Mouse (Mus musculus) T-helper 1 cell (primary cell): ENCODE results near the gene Eomes.

ENCODE experiments used
- in situ Hi-C: fragments of 300-600 bp; cut with MboI, MseI; formaldehyde crosslinking; loops from one replicate; pipeline ENCODE4 v1.15.1; 2025; ENCODE audit warnings: high pct_unique_total_duplicates

The Eomes gene

GRCm38 (mm10) chr9:118487096-118487395 is 9.0 kb downstream of the Eomes start:
- in situ Hi-C loops: loop anchor here (10.0 kb wide), 1 partner anchor 322 kb away; no protein-coding TSS in a partner anchor

DNA sequence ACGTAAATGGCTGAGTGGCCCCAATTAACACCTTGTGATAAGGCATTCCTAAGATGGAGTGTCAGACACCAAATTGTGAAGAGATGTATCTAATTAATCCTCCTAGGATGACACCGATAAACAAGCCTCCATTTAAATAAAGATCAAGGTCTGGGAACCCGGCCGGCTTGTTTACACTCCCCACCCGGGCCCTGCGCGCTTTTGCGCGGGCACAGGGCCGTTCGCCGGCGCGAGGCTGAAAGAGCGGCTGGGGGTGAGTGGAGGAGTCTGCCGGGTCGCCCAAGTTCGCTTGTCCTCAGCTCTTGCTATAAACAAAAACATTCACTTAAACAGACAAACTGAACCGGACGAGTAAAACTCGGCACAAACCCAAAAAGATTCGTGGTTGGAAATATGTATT is 9.6 kb downstream of the Eomes start:
- in situ Hi-C loops: loop anchor here (10.0 kb wide), 1 partner anchor 323 kb away; no protein-coding TSS in a partner anchor

GRCm38 (mm10) chr9:118488138-118488895 is 10.3 kb downstream of the Eomes start:
- in situ Hi-C loops: loop anchor here (10.0 kb wide), 1 partner anchor 324 kb away; no protein-coding TSS in a partner anchor

DNA sequence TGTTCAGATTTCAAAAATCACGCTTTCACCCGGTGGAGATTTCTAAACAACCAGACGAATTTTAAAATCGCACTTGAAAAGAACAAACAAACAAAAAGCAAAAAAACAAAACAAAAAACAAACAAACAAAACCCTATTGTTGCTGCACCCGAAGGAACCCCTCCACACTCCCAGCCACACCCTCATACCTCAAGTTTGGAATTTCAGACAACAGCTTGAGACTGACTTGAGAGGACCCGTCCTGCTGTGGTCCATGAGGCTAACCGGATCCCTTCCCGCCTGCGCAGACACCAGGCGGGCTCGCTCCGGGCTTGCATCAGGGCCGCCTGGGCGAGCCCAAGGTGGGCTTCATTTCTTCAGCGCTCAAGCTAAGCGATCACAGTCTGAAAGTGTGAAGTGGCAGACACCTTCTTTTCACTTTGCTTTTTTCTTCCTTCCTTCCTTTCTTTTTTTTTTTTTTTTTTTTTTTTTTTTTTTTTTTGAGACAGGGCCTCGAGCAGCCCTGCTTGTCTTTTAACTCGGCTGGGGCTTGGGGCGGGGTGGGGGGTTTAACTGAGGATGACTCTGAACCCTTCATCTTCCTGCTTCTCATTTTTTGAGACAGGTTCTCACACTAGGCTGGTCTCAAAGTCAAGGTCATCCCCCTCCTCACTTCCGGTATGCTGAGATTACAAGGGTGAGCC is 11.0 kb downstream of the Eomes start:
- in situ Hi-C loops: loop anchor here (10.0 kb wide), 1 partner anchor 324 kb away; no protein-coding TSS in a partner anchor

DNA sequence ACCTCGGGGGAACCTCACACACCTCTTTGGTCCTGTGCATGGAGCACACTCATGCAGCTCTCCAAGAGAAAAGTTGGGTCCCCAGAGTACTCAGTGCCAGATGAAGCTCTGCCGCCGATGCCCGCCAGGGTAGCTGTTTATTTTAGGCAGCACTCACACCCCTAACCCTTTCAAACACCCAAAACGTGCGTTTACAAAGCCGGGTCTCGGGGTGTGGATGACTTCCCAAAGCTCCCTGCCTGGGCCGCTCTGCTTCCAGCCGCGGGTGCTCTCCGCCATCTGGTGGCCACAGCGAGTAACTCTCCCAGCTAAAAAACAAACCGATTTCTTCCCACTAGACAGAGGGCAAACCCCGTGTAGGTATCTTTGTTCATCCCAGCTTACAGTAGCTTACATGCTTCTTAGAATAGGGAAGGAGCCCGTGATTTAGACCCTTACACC is 11.6 kb downstream of the Eomes start:
- in situ Hi-C loops: loop anchor here (10.0 kb wide), 1 partner anchor 325 kb away; no protein-coding TSS in a partner anchor

DNA sequence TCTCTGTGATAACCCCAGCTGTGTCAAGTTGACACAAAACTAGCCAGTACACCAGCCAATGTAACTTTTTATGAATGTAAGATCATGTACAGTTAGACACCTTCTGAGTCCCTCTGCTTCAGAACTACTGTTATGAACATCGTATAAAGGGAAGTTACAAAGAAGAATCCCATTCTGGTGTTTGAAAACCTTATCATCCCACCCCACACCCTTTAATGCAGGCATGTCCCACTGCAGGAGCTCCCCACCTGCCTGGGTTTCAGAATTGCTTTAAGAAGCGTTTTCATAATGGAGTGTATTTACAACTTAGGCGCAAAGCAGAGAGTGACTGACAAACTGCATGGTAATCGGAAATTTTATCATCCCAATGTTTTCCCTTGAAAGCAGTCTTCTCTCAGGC is 13.2 kb downstream of the Eomes start:
- in situ Hi-C loops: no loop called here

- in situ Hi-C loops: no loop called here
Observed at GRCm38 (mm10) chr9:118492932-118493698, 15.1 kb downstream of the Eomes start.

GRCm38 (mm10) chr9:118494106-118494505 is 16.1 kb downstream of the Eomes start:
- in situ Hi-C loops: no loop called here

DNA sequence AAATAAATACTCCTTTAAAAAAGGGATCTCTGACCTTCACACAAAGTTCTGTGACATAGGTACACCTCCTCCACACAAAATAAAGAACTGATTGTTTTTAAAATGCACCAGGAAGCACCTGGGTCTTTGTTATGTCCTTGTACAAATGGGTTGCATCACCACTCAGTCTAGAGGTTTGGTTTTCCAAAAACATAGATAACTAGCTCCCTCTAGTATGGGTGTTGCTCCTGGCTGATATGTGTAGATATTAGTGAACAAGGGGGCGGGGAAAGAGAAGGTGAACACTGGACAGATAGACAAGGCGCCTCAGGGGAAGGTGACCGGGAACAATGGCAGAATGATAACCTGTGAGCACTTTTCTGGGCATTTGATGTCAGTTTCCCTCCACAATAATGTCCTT is 17.9 kb downstream of the Eomes start:
- in situ Hi-C loops: loop anchor here (5.0 kb wide), 1 partner anchor 454 kb away; the partner anchor contains the start of gene Azi2

DNA sequence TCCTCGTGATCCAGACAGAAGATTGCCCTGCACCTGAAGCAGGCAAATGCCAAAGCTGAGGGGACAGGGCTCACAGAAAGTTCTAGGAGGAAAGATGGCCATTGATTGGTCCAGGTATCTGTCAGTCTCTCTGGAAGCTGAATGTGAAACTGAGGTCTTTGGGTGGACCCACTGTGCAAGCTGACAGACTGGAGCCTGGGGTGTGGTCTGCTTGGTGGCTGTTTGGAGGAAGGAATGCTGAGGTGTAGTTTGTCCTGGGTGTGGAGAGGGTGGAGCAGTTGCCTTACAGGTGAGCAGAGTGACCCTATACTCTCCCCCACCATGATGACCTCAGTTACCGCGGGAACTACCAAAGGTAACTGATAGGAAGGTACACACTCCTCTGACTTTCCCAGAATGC is 18.9 kb downstream of the Eomes start:
- in situ Hi-C loops: loop anchor here (5.0 kb wide), 1 partner anchor 455 kb away; the partner anchor contains the start of gene Azi2

GRCm38 (mm10) chr9:118498061-118498460 is 20.0 kb downstream of the Eomes start:
- in situ Hi-C loops: loop anchor here (5.0 kb wide), 1 partner anchor 456 kb away; the partner anchor contains the start of gene Azi2

DNA sequence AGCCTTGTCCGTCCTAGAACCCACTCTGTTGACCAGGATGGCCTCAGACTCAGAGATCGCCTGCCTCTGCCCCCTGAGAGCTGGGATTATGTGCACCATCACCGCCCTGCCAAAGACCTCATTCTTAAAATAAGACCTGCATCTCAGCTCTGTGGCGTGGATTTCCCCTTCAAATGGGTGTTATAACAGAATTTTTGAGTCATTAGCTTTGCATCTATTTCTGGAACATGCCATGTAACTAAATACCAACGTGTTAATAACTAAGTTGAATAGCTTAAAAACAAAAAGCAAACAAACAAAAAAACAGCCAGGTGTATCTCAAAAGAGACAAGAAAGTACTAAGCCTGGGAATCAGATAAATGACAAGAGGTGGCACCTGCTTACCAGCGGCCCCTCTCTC is 23.0 kb downstream of the Eomes start:
- in situ Hi-C loops: no loop called here

DNA sequence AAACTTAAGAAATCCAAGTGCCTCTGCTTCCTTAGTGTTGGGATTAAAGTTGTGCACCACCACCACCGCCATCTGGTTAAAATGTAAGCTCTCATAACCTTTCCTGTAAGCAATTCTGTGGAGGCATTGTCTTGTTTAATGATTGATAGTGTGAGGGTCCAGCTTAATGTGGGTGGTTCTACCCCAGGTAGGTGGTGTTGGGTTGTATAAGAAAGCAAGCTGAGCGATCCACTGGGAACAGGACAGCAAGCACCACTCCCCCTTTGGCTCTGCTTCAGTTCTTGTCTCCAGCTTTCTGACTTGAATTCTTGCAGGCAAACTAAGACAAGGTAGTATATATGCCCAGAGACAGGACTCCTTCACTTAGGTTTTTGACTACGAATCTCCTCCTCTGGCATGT is 26.6 kb downstream of the Eomes start:
- in situ Hi-C loops: no loop called here

- in situ Hi-C loops: no loop called here
Observed at GRCm38 (mm10) chr9:118506020-118506403, 28.0 kb downstream of the Eomes start, which contains the start of gene Golga4. TSS of gene Golga4 (plus strand) at chr9:118506267.

DNA sequence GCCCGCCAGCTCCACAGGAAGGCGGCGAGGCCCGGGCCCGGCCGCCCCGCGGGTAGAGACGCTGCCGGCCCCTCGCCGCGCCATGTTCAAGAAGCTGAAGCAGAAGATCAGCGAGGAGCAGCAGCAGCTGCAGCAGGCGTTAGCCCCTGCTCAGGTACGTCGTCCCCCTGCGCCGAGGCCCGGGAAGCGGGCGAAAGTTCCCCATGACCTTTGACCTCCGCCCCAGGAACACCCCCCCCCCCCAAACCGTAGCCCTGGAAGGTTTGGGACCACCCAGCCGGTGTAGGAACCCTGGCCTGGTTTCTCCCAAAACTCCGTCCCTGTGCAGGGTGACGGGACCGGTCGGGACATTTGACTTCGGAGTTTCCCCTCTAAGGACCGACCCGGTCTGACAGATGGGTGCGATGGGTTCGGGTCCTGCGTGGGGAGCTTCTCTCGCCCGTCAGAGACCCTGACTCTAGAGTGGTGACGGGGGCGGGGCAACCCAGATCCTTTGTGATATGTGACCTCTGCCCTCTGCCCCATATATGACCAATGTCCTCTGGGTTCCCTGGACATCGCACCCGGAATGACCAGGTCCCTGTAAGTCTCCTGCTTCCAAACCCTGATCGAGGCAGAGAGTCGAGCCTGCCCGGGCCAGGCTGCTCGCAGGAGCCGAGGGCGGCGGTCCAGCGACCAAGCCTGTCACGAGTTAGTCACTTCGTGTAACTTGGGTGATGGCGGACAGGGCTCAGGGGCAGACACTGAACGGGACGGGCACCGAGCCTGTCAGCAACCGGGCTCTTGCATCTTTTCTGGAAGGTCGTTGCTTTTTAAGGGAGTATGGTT is 28.6 kb downstream of the Eomes start:
- in situ Hi-C loops: no loop called here

DNA sequence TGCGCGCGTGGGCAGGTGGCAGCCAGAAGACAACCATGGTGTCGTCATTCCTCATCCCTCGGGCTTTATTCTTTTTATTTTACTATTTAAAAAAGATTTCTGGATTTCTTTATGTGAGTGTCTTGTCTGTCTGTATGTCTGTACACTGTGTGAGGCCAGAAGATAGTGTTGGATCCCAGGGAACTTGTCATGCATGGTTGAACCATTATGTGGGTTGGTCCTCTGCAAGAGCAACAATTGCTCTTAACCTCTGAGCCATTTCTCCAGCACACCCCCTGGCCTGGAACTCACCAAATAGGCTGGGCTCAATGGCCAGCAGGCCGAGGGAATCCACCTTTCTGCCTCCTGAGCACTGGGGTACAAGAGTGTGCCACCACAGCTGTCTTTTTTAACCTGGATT is 29.5 kb downstream of the Eomes start:
- in situ Hi-C loops: no loop called here

DNA sequence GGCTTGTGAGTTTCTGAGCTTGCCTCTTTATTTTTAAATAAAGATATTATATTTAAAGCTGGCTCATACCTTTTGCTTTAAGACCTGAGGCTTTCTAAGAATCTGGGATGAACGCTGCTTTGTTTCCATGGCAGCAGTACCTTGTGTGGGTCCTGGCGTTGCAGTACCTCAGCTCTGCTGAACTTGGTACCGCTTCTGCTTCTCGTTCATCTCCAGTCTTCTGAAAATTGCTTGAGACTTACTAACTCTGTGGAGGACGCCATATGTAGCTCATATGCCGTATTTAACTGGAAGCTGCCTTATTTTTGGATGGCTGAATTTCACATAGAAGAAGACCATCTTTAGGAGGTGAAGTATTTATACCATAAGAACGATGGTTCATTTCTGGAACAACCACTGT is 30.6 kb downstream of the Eomes start:
- in situ Hi-C loops: no loop called here

GRCm38 (mm10) chr9:118510941-118511690 is 33.1 kb downstream of the Eomes start:
- in situ Hi-C loops: no loop called here

DNA sequence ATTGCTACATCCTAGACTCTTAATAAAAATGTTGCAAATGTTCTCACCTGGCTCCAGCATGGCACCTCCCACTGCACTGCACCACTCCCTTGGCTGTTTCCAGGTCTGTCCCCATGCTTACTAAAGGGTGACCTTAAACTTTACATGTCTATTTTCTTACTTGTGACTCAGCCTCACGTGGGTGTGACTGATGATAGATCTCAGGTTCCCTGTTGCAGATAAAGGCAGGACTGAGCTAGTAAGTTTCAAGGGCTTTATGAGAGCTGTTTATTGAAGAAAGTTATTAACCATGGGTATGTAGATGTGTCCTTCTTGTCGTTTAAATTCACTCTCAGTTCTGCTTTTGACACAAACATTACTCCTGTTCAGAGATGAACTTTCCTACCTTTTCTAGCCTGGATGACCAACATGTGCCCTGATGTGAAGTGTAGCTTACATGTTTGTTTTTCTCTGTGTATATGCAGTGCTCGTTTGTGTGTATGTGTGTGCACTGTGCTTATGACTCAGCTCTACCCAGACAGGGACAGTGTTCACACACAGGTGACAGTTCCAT is 34.7 kb downstream of the Eomes start:
- in situ Hi-C loops: no loop called here

DNA sequence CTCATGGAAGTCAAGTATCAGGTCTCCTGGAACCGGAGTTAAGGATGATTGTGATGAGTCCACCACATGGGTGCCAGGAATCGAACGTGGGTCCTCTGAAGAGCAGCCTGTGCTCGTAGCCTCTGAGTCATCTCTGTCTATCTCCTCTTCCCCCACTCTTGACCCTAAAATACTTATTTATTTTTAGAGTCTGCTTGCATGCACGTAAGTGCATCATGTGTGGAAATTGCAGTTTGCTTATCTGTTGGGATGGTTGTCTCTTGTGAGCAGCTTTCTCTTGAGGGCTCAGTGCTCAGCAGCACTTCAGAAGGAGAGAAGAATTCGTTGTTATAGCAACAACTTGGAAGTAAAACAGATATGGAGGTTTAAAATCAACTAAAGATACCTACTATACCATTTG is 37.5 kb downstream of the Eomes start:
- in situ Hi-C loops: no loop called here
